Mouse (Mus musculus) kidney, adult 2 months (tissue): ENCODE results near the gene L1td1. TPM values are rescaled to one million over a fixed set of nuclear protein-coding genes. Genes with fewer than 3 reads are reported as not detected.
A peak's percentile ranks its signal among the peaks of the same experiment; 100 is the strongest.

Experiments used
- DNase-seq: peaks from one replicate; pipeline ENCODE4 v3.0.0; 2021
- H3K27ac ChIP-seq: fragments of 200-500 bp; 2 replicates; pipeline ENCODE4 v1.5.1; 2012; ENCODE audit warnings: low read depth, low read length, control low read depth, inconsistent platforms; ENCODE audit not compliant: insufficient read depth
- H3K27me3 ChIP-seq: fragments of 200-500 bp; replicated peaks from 2 replicates; pipeline ENCODE4 v1.6.1; 2012; ENCODE audit warnings: mild to moderate bottlenecking, moderate library complexity, low read length, inconsistent platforms; ENCODE audit not compliant: control insufficient read depth, insufficient read depth
- H3K36me3 ChIP-seq: fragments of 200-500 bp; 2 replicates; pipeline ENCODE4 v1.6.1; 2012; ENCODE audit warnings: mild to moderate bottlenecking, moderate library complexity, low read length, inconsistent platforms; ENCODE audit not compliant: control insufficient read depth, insufficient read depth
- H3K4me1 ChIP-seq: fragments of 200-500 bp; 2 replicates; pipeline ENCODE4 v1.6.1; 2011; ENCODE audit warnings: low read length; ENCODE audit not compliant: control insufficient read depth, insufficient read depth
- H3K4me3 ChIP-seq: fragments of 200-500 bp; 2 replicates; pipeline ENCODE4 v1.5.1; 2011; ENCODE audit warnings: mild to moderate bottlenecking, low read depth, low read length, control low read depth; ENCODE audit not compliant: insufficient read depth
- CTCF ChIP-seq: fragments of 200-500 bp; conservative IDR thresholded peaks from 2 replicates; pipeline ENCODE4 v1.5.1; 2011; ENCODE audit warnings: low read depth, mild to moderate bottlenecking, control low read depth, low read length, moderate library complexity, mixed read lengths; ENCODE audit not compliant: insufficient read depth, insufficient read length
- POLR2A ChIP-seq: fragments of 200-500 bp; IDR thresholded peaks from one replicate; pipeline ENCODE4 v1.6.1; 2011; ENCODE audit warnings: low read depth, low read length, control low read depth
- WGBS: fragments of 180-500 bp; shearing (Covaris S2); methylation state at CpG from one replicate; pipeline ENCODE4 v1.1.7; 2018; 5-methylcytosine and 5-hydroxymethylcytosine counted together
- polyA plus RNA-seq: library from polyadenylated mRNA; depleted of rRNA; stranded (reverse); fragments of >200 nt; gene quantifications from 2 replicates; pipeline ENCODE4 v1.2.3, GENCODE M21; 2012; rRNA removed

Gene L1td1
- not detected in 2 replicates for polyA plus RNA-seq

GRCm38 (mm10) chr4:98726590-98727237 lies at the start of gene L1td1:
TSS of gene L1td1 (plus strand) at chr4:98726734.
- 41% methylated on average over 29 of the region's 29 CpGs for WGBS
- DNase-seq = no peak
- no peaks in the 10 kb centered on the region for H3K36me3 ChIP-seq
- H3K27me3 ChIP-seq = no peaks in the 10 kb centered on the region
- no peaks in the 10 kb centered on the region for H3K4me1 ChIP-seq
- TF ChIP-seq CTCF = no peak
- TF ChIP-seq POLR2A = no peak
- no peak within 1 kb of the TSS for H3K27ac ChIP-seq
- H3K4me3 ChIP-seq = no peak within 1 kb of the TSS

DNA sequence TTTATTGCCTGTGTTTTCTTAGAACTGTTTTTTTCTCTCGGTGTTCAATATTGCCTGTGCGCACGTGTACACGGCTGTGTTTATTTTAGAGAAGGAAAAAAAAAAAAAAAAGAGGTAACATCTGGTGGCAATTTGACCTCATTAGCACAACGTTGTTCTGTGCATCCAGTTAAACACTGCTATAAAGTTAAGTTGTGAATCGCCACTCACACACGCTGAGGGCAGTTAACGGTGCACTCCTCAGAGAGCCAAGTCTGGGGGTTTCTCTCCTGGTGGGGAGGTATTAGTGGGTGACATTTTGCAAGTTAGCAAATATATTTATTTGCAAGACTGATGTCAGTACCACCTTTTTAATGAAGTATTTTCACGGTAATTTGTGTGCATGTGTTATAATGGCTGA lies 49.0 kb upstream of the L1td1 start:
- WGBS = 51% methylated on average over 9 of the region's 9 CpGs
- DNase-seq = no peak
- TF ChIP-seq CTCF (no peak), POLR2A (no peak)
- no peaks in the 10 kb centered on the region; the same call in 1 of the 2 replicates for H3K36me3 ChIP-seq
- H3K4me1 ChIP-seq = no peaks in the 10 kb centered on the region
- no peak overlapping the region for H3K4me3 ChIP-seq
- no peak overlapping the region for H3K27ac ChIP-seq
- H3K27me3 ChIP-seq = no peaks in the 10 kb centered on the region

DNA sequence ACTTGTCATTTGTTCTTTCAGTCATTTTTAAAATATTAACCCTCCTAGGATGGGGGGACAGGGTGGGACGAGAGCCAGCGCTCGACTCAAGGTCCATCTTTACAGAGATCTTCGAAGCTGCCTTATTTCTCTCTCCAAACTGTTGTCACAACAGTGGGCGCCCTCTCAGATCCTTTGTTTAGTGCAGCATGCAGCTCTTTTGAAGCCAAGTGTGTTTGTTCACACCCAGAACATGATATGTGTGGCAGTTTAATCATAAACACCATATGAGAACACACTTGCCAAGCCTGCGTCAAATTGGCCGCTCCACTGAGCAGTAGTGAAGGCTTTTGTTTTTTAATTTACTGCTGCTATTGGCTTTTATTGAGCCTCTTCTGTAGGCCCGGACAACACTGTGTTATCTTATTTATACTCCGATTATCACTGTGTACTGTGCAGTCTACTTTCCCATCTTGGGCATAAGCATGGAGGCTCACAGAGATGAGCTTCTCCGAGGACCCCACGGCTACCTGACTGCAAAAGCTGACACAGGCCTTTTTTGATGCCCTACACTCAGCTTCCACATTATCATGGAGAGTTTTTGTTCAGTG lies 39.8 kb upstream of the L1td1 start:
- H3K4me3 ChIP-seq = no peak overlapping the region
- peaks cover 6% of the 10 kb centered on the region for H3K36me3 ChIP-seq
- H3K4me1 ChIP-seq = no peaks in the 10 kb centered on the region
- no peak for TF ChIP-seq CTCF
- no peak for TF ChIP-seq POLR2A
- 80% methylated on average over 11 of the region's 11 CpGs for WGBS
- no peak overlapping the region for H3K27ac ChIP-seq
- no peak for DNase-seq
- no peaks in the 10 kb centered on the region for H3K27me3 ChIP-seq

GRCm38 (mm10) chr4:98688116-98688515 lies 38.4 kb upstream of the L1td1 start:
- WGBS = 92% methylated on average over 11 of the region's 11 CpGs
- Histone ChIP-seq H3K4me3 (no peak overlapping the region), H3K4me1 (no peaks in the 10 kb centered on the region), H3K27me3 (no peaks in the 10 kb centered on the region), H3K27ac (no peak overlapping the region), H3K36me3 (peaks cover 6% of the 10 kb centered on the region)
- DNase-seq = no peak
- no peak for TF ChIP-seq CTCF
- no peak for TF ChIP-seq POLR2A

GRCm38 (mm10) chr4:98688520-98688919 lies 38.0 kb upstream of the L1td1 start:
- Histone ChIP-seq H3K4me3 (no peak overlapping the region), H3K27me3 (no peaks in the 10 kb centered on the region), H3K27ac (no peak overlapping the region), H3K4me1 (peaks cover 4% of the 10 kb centered on the region; the same call in 1 of the 2 replicates), H3K36me3 (peaks cover 6% of the 10 kb centered on the region)
- no peak for TF ChIP-seq CTCF
- no peak for TF ChIP-seq POLR2A
- WGBS = 88% methylated on average over 9 of the region's 9 CpGs
- DNase-seq = no peak

- no peak overlapping the region for H3K27ac ChIP-seq
- no peak overlapping the region for H3K4me3 ChIP-seq
- peaks cover 6% of the 10 kb centered on the region for H3K36me3 ChIP-seq
- DNase-seq = no peak
- 95% methylated on average over 1 of the region's 1 CpGs for WGBS
- H3K4me1 ChIP-seq = peaks cover 9% of the 10 kb centered on the region; the same call in 1 of the 2 replicates
- H3K27me3 ChIP-seq = no peaks in the 10 kb centered on the region
- no peak for TF ChIP-seq POLR2A
- TF ChIP-seq CTCF = 0 out of 2 replicates have a peak, but pooled peaks have one; percentile 19
These were observed 36.5 kb upstream of the L1td1 start for GRCm38 (mm10) chr4:98689988-98690387.

GRCm38 (mm10) chr4:98693465-98694185 lies 32.9 kb upstream of the L1td1 start:
- 23% methylated on average over 9 of the region's 9 CpGs for WGBS
- Histone ChIP-seq H3K4me3 (no peak overlapping the region), H3K36me3 (no peaks in the 10 kb centered on the region; the same call in 1 of the 2 replicates), H3K27ac (peak overlapping the region; percentile 8; the same call in 1 of the 2 replicates), H3K4me1 (peaks cover 9% of the 10 kb centered on the region; the same call in 1 of the 2 replicates), H3K27me3 (no peaks in the 10 kb centered on the region)
- TF ChIP-seq CTCF = no peak
- TF ChIP-seq POLR2A = no peak
- DNase-seq = peak; percentile 61
